Mouse (Mus musculus) lung, adult 2 months (tissue): ENCODE data around the gene Plpp4. TPM values are rescaled to one million over a fixed set of nuclear protein-coding genes. Genes with fewer than 3 reads are reported as not detected.
A peak's percentile ranks its signal among the peaks of the same experiment; 100 is the strongest.

Experiments
- DNase-seq: peaks from one replicate; pipeline ENCODE4 v3.0.0; 2022
- H3K4me1 ChIP-seq: fragments of 200-500 bp; 2 replicates; pipeline ENCODE4 v1.6.1; 2011; ENCODE audit warnings: low read length; ENCODE audit not compliant: control insufficient read depth, insufficient read depth
- H3K4me3 ChIP-seq: fragments of 200-500 bp; replicated peaks from 2 replicates; pipeline ENCODE3; 2011; ENCODE audit warnings: low read depth, mild to moderate bottlenecking, control low read depth, low read length; ENCODE audit errors: extremely low read depth
- CTCF ChIP-seq: fragments of 200-500 bp; IDR thresholded peaks from 2 replicates; pipeline ENCODE4 v1.5.1; 2011; ENCODE audit warnings: mild to moderate bottlenecking, low read length, control low read depth; ENCODE audit not compliant: insufficient read depth
- POLR2A ChIP-seq: fragments of 200-500 bp; IDR thresholded peaks from 2 replicates; pipeline ENCODE4 v1.6.1; 2011; ENCODE audit warnings: low read depth, mild to moderate bottlenecking, control low read depth, low read length, borderline replicate concordance; ENCODE audit errors: extremely low read depth
- WGBS: fragments of 180-500 bp; shearing (Covaris S2); methylation state at CpG from one replicate; pipeline ENCODE4 v1.1.7; 2018; 5-methylcytosine and 5-hydroxymethylcytosine counted together
- polyA plus RNA-seq: library from polyadenylated mRNA; depleted of rRNA; stranded (reverse); fragments of >200 nt; gene quantifications from 2 replicates; pipeline ENCODE4 v1.2.3, GENCODE M21; 2012

Plpp4 gene
- polyA plus RNA-seq, 1 experiment: not detected

DNA sequence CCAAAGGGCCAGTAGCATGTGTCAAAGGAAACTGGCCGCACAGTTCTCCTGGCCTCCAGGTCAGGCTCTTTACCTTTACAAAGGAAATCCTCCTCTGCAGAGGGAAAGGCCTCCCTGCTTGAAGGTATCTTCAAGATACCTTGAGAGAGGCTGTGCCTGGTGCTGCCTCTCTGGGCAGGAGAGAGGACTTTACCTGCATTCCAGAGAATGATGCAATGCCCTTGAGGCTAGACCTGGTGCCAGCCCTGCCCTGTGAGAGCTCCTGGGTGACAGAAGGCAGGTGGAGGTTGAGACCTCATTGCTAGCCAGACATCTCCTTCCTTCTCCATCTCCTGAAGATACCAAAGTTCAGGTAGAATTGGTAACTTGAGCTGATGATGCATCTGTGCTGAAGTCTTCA lies 118.5 kb downstream of the Plpp4 start:
- DNase-seq: peak; percentile 15
- H3K4me3 ChIP-seq: no peak overlapping the region
- WGBS: 63% methylated on average over 1 of the region's 1 CpGs
- H3K4me1 ChIP-seq: no peaks in the 10 kb centered on the region
- TF ChIP-seq CTCF (no peak), POLR2A (no peak)

DNA sequence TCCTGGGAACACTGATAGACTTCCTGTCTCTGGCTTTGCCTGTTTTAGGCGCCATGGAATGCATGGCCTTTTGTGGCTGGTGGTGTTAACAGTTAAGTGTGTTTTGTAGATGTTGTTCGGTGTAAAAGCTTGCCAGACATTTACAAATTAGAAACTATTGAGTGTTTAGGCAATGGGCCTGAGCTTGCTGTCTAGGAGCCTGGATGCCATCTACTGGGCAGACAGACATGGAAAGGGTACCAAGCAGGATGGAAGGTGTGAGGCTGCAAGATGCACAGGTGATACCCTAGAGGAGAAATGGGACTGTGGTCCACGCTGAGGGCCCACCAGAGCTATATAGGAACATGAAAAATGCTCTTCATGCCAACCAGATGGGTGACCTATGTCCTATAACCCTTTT lies 128.3 kb downstream of the Plpp4 start:
- Histone ChIP-seq H3K4me3 (no peak overlapping the region), H3K4me1 (no peaks in the 10 kb centered on the region)
- DNase-seq: no peak
- 54% methylated on average over 3 of the region's 3 CpGs for WGBS
- no peak for TF ChIP-seq POLR2A
- no peak for TF ChIP-seq CTCF

DNA sequence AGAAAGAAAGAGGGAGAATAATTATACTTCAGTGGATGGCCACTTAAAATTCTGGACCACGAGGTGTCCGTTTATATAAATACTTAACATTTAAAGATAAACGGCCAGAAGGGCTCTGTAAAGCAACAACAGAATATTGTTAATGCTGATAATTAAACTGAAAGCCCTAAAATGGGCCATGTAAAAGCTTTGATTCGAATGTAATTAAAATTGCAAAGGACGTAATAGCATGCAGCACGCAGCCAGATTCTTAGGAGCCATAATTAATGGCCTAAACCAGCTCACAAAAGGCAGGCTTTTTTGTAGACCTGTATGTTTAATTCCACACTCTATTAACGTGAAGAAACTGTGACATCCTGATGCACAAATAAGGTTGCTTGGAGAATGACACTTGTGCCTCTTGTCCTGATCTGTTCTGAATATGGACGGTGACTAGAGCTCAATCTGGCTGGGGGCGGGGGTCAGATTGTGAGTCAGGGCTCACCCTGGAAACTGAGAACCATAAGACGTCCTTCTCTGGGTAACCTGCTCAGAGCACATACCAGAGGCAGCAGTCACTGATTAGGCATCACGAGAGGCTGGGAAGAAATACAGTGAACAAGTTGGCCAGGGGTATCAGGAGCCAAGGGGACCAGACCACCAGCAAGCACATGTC lies 136.1 kb downstream of the Plpp4 start:
- TF ChIP-seq CTCF: no peak
- TF ChIP-seq POLR2A: no peak
- 63% methylated on average over 11 of the region's 11 CpGs for WGBS
- DNase-seq: no peak
- H3K4me1 ChIP-seq: no peaks in the 10 kb centered on the region
- H3K4me3 ChIP-seq: no peak overlapping the region

DNA sequence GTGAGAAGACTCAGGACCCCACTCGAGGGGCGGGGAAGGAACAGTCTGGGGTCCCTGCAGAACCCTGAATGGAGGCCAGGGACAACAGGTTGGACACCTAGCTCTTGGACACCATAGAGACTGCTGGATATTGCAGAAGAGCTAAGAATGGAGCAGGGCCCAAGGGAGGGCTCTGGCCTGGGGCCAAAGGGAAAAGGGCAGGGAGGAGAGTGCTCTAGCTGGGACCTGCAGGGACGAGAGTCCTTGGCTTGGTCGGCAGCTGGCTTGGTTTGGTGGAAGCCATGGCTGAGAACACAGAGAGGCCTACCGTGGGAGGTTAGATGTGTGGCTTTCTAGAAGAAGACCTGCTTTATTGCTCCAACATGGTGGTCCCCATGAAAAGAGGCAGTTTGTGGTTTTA lies 139.7 kb downstream of the Plpp4 start:
- 69% methylated on average over 5 of the region's 5 CpGs for WGBS
- Histone ChIP-seq H3K4me1 (no peaks in the 10 kb centered on the region), H3K4me3 (no peak overlapping the region)
- no peak for TF ChIP-seq POLR2A
- TF ChIP-seq CTCF: no peak
- no peak for DNase-seq

DNA sequence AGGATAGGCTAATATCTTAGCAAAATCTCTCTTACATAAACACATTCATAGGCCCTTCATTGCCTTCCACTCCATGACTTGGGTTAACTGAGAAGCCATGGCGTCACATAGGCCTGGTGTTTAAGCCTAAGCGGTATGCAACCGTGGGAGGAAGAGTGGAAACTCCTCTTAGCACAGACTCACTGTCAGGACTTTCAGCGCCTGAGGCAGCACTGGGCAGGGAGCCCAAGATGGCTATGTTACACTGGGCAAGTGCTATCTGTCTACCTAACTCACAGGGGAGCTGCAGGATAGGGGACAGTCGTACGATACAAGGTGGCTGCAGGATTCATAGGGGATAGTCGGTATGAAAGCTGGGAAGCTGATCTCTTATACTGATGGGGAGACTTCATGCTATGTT lies 142.2 kb downstream of the Plpp4 start:
- TF ChIP-seq POLR2A (no peak), CTCF (no peak)
- DNase-seq: no peak
- Histone ChIP-seq H3K4me1 (no peaks in the 10 kb centered on the region), H3K4me3 (no peak overlapping the region)
- 77% methylated on average over 7 of the region's 7 CpGs for WGBS

DNA sequence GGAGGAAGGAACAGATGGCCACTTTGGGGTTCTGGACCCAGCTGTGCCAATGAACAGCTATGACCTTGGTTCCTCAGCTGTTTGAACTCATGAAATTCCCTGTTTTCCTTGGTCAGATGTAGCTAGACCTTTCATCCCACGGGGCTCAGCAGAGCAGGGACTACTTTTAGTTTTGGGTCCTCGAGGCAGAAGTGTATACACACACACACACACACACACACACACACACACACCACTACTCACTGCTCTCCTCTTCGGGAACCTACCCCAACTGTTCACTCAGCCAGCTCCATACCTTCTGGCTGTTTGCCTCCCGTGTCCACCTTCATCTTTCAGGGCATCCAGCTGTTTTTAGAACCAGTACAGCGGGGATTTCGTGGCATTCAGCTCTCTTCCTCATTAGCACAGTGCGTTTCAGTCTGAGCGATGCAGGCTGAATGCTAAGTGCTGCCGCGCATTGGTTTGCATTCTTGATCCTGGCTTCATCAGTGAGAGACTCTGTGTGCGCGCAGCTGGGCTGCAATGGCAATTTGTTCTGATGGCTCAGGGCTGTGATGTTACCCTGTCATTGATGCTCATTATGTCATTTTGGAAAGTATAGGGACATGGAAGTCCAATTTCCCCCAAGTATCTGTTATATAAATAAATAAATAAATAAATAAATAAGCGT lies 146.0 kb downstream of the Plpp4 start:
- H3K4me3 ChIP-seq: no peak overlapping the region
- 84% methylated on average over 13 of the region's 13 CpGs for WGBS
- no peaks in the 10 kb centered on the region for H3K4me1 ChIP-seq
- TF ChIP-seq CTCF: no peak
- TF ChIP-seq POLR2A: no peak
- DNase-seq: no peak

DNA sequence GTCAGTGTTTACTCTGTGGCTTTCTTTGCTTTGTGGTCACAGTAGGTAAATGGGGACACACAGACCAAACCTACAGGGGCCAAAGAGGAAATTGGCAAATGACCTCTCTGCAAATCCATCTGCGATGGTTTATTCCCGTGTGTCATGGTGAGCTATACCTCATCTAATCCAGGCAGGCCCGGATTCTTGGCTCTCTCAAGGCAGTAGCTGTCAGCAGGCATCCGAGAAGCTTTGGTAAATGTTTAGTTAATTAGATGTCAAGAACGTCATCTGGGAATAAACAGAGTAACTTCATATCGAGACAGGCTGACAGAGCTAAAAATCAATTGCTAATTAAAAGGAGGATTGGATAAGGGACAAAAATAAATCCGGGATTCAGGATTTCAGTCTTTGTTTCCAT lies 149.2 kb downstream of the Plpp4 start:
- no peak for DNase-seq
- Histone ChIP-seq H3K4me3 (no peak overlapping the region), H3K4me1 (no peaks in the 10 kb centered on the region)
- WGBS: 37% methylated on average over 7 of the region's 7 CpGs
- no peak for TF ChIP-seq POLR2A
- no peak for TF ChIP-seq CTCF

DNA sequence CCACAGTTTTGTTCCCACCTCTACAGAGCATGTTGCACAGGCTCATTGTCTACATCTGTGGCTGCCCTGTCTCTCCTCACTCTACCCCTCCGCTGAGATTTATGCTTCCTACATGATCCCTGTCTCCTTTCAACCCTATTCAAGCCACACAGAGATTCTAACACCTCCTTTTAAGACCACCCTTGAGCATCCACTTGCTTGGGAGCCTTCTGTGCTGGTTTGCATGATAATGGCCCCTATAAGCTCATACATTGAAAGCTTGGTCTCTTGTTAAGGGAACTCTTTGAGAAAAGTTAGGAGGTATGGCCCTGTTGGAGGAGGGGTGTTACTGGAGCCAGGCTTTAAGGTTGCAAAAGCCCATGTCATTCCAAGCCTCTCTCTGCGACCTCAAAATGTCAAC lies 155.9 kb downstream of the Plpp4 start:
- TF ChIP-seq CTCF (no peak), POLR2A (no peak)
- 55% methylated on average over 2 of the region's 2 CpGs for WGBS
- no peak for DNase-seq
- Histone ChIP-seq H3K4me3 (no peak overlapping the region), H3K4me1 (no peaks in the 10 kb centered on the region)

DNA sequence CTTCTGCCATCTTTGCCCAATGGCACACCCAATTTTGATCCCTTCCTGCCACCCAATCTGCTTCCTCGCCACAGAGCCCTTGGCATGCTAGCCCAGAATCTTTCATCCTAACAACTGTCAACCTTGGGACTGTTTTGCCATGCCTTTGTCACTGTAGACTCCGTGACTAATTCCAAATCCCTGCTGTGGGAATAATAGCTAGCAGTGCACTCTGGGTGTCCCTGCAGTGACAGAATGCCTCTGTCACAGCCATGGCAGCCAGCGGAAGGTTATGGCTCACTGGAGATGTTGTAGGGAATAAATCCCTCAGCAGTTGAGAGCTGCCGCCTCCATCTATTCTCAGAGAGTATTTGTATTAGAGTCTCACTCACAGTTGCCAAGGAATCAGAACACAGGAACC lies 158.3 kb downstream of the Plpp4 start:
- WGBS: 70% methylated on average over 4 of the region's 4 CpGs
- TF ChIP-seq CTCF: no peak
- no peak for DNase-seq
- no peak overlapping the region for H3K4me3 ChIP-seq
- no peaks in the 10 kb centered on the region for H3K4me1 ChIP-seq

DNA sequence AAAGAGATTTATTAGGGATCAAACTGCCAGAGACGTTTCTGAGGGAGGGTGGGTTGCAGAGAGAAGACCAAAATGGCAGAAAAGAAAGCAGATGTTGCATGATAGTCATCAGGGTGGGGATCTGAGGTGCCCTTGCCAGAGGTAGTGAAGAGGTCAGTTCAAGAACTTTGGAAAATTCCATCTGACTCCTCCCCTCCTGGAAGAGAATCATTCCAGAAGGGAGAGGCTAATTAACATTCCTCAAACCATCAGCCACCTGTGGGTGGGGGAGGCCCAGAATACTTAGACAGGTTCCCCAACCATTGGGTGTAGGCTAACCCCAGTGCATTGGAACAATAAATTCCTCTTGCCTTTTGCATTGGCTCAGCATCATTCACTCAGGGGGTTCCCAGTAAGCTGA lies 164.3 kb downstream of the Plpp4 start:
- no peak for TF ChIP-seq CTCF
- no peak for TF ChIP-seq POLR2A
- Histone ChIP-seq H3K4me1 (no peaks in the 10 kb centered on the region), H3K4me3 (no peak overlapping the region)
- no peak for DNase-seq
- 26% methylated on average over 1 of the region's 1 CpGs for WGBS
